Mouse (Mus musculus) small intestine, adult 2 months (tissue): Measurements from ENCODE around the gene Ntrk3.

ENCODE experiments used
- CTCF ChIP-seq: fragments of 200-500 bp; IDR thresholded peaks from 2 replicates; pipeline ENCODE4 v1.5.1; 2012; ENCODE audit warnings: low read depth, mild to moderate bottlenecking, control low read depth, inconsistent platforms, low read length, moderate library complexity, mixed read lengths; ENCODE audit not compliant: insufficient replicate concordance, insufficient read length; ENCODE audit errors: extremely low read depth
- POLR2A ChIP-seq: fragments of 200-500 bp; IDR thresholded peaks from 2 replicates; pipeline ENCODE4 v1.6.1; 2012; ENCODE audit warnings: low read depth, mild to moderate bottlenecking, control low read depth, inconsistent platforms, low read length, moderate library complexity

DNA sequence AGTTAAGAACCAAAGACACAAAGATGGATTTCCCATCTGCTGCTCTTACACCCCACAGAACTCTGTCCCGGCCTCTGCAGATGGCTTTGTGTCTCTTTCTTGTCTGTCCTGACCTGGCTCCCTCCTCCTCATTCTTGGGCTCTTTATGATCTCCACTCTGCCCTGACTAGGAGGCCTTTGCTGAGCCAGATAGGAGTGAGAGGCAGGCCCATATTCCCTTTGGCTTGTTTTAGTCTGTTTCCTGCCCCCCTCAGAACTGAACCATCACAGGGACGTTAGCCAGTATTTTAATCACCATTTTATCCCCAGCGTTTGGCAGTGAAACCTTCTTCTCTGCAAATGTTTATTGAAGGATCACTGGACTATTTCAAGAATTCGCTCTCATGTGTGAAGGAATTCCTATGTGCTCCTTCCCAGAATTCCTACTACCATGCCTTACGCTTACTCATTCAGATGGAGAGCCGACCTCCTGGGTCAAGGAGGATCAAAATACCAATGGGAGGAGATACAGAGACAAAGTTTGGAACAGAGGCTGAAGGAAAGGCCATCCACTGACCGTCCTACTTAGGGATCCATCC is 31.4 kb upstream of the Ntrk3 start:
- TF ChIP-seq POLR2A (no peak), CTCF (no peak)
